Mouse (Mus musculus): ENCODE data around the gene Npb. TPM values are rescaled to one million over a fixed set of nuclear protein-coding genes. Genes with fewer than 3 reads are reported as not detected.
A peak's percentile ranks its signal among the peaks of the same experiment; 100 is the strongest.

The Npb gene
- polyA plus RNA-seq, 1 experiment = 2.5 TPM

DNA sequence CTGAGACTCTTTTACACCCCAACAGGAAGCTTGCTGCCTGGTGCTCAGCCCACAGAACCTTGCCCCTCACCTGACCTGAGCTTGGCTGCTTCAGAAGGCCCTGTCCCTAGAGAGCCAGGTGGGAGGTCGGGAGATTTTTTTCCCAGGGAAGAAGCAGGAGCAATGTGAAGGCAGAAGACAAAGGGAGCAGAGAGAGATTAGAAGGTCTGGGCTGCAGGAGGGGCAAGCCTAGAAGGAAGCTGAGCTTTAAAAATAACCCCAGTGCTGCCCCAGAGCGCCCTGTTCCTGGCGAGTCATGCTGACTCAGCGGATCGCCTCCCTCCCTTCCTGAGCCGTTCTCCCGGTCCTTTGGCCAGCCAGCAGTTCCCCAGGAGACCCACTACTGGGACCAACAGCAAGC, 21.6 kb downstream of the Npb start:
- peaks cover 31% of the 10 kb centered on the region for H3K4me1 ChIP-seq (ENCODE audit: control insufficient read depth, insufficient read depth, low read length)
- TF ChIP-seq CTCF (IDR thresholded peaks at IDR 0.05; ENCODE audit: insufficient read depth, low read length) = no peak
- WGBS = 25% methylated on average over 7 of the region's 7 CpGs
- no peak overlapping the region for H3K4me3 ChIP-seq (replicated peaks; ENCODE audit: extremely low read depth, low read depth, low read length)
- no peak for DNase-seq

DNA sequence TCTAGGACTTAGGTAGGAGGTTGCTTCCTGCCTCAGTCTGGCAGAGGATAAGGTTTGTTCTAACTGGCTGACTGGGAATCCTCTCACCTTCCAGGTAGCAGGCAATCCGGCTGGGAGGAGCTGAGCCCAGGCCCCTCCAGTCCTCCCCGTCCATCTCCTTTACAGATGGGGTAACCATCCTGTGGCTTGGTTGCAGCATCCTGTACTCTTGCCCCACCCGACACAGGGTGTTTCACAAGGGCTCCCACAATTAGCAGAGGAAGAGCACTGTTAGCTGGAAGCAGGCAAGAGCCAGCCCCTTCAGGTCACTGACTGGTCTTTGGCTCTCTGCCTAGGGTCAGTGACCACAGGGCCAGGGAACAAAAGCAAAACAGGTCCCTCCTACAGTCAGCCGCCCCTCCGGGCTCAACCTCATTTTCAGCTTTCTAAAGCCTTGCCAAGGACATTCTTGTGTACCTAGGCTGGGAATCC, 22.2 kb downstream of the Npb start:
- Histone ChIP-seq H3K4me3 (replicated peaks; ENCODE audit: extremely low read depth, low read depth, low read length) (no peak overlapping the region), H3K4me1 (ENCODE audit: control insufficient read depth, insufficient read depth, low read length) (peaks cover 27% of the 10 kb centered on the region)
- TF ChIP-seq CTCF (IDR thresholded peaks at IDR 0.05; ENCODE audit: insufficient read depth, low read length) = no peak
- peak; percentile 49 for DNase-seq
- WGBS = 23% methylated on average over 5 of the region's 5 CpGs

GRCm38 (mm10) chr11:120630881-120631725, 22.8 kb downstream of the Npb start:
- WGBS = 18% methylated on average over 7 of the region's 7 CpGs
- Histone ChIP-seq H3K4me1 (ENCODE audit: control insufficient read depth, insufficient read depth, low read length) (peaks cover 24% of the 10 kb centered on the region), H3K4me3 (replicated peaks; ENCODE audit: extremely low read depth, low read depth, low read length) (no peak overlapping the region)
- DNase-seq = no peak
- TF ChIP-seq POLR2A (IDR thresholded peaks at IDR 0.05; ENCODE audit: borderline replicate concordance, extremely low read depth, low read depth, low read length) (no peak), CTCF (IDR thresholded peaks at IDR 0.05; ENCODE audit: insufficient read depth, low read length) (no peak)

DNA sequence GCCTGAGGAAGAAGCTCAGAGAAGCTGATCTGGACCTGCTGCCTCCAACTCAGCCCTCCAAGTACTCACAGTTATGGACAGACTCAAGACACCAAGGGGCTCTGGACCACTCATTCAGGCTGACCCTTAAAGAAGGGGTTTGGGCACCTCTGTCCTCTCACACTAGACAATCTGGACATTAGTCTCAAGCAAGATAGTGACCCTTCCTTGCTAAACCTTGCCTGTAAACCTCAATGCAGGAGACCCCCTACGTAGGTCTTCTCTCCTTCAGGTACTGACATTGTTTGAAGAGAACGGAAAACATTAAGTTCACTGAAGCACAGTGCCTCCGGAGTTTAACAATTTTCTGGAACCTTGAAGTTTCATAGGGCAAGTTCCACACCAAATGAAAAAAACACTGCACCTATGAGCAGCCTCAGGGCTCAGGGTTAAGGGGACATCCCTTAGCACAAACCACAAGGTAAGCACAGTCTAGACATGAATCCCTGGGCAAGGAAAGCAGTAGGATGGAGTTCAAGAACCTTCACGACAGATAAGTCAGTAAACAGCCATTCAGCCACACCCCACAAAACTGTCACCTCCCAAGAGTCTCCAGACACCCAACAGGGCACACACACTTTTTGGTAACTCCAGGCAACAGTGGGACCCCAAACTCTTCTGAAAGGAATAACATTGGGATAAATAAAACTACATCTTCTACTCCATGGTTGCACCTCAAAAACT, 23.6 kb downstream of the Npb start:
- WGBS = 43% methylated on average over 4 of the region's 4 CpGs
- no peak for DNase-seq
- H3K4me3 ChIP-seq (replicated peaks; ENCODE audit: extremely low read depth, low read depth, low read length) = peak overlapping the region; percentile 89
- TF ChIP-seq CTCF (IDR thresholded peaks at IDR 0.05; ENCODE audit: insufficient read depth, low read length) (no peak), POLR2A (IDR thresholded peaks at IDR 0.05; ENCODE audit: borderline replicate concordance, extremely low read depth, low read depth, low read length) (no peak)
- peaks cover 24% of the 10 kb centered on the region for H3K4me1 ChIP-seq (ENCODE audit: control insufficient read depth, insufficient read depth, low read length)

DNA sequence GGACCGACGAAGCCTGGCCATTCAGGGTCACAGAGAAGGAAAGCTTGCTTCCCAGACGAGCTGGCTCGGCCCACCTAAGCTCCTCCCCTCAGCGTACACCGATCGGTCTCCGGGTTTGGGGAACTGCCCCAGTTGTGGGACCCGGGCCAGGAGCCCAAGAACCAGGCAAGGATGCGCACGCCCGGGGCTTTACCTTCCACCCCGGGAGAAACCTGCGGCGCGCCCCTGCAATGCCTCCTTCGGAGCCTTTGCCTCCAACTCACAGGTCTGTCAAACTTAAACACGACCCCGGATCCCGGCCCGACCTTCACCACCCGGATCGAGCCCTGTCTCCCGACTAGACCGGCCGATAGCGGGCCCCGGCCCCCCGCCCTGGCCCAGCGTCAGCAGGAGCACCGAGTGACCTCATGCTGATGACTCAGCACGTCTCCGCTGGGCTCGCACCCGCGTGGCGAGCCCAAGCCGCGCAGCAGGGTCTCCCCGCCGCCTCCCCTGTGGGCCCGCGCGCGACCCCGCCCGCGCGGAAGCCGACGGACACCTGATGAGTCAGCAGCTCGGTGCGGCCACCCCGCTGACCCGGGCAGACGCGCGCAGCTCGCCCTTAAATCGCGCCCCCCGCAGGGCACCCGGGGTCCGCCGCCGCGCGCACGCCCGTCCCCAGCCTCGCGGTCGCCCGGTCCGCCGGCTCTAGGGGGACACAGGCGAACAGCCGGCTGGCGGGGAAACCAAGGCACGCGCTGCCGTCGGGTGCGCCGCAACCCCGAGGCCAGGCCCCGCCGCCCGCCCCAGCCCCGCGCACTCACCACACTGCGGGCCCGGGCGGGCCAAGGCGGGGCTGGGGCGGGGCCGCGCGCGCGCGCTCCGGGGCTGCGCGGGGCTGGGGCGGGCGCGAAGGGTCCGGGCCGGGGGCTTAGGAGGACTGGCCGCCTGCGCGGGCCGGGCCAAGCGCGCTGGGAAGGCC, 24.6 kb downstream of the Npb start:
- under 1% methylated on average over 102 of the region's 116 CpGs for WGBS
- no peak for TF ChIP-seq CTCF (IDR thresholded peaks at IDR 0.05; ENCODE audit: insufficient read depth, low read length)
- 0 out of 2 replicates have a peak, but pooled peaks have one; percentile 22 for TF ChIP-seq POLR2A (IDR thresholded peaks at IDR 0.05; ENCODE audit: borderline replicate concordance, extremely low read depth, low read depth, low read length)
- Histone ChIP-seq H3K4me3 (replicated peaks; ENCODE audit: extremely low read depth, low read depth, low read length) (peak overlapping the region; percentile 89), H3K4me1 (ENCODE audit: control insufficient read depth, insufficient read depth, low read length) (peaks cover 24% of the 10 kb centered on the region)
- DNase-seq = peak; percentile 73

GRCm38 (mm10) chr11:120633520-120634343, 25.5 kb downstream of the Npb start, which contains the start of gene Mafg:
Gene Mafg (minus strand): TSS chr11:120633600.
- Histone ChIP-seq H3K4me3 (replicated peaks; ENCODE audit: extremely low read depth, low read depth, low read length) (peak within 1 kb of the TSS; percentile 89), H3K4me1 (ENCODE audit: control insufficient read depth, insufficient read depth, low read length) (peaks cover 24% of the 10 kb centered on the region)
- no peak for TF ChIP-seq CTCF (IDR thresholded peaks at IDR 0.05; ENCODE audit: insufficient read depth, low read length)
- peak; percentile 37; the same call in 1 of the 2 replicates for TF ChIP-seq POLR2A (IDR thresholded peaks at IDR 0.05; ENCODE audit: borderline replicate concordance, extremely low read depth, low read depth, low read length)
- 10% methylated on average over 58 of the region's 58 CpGs for WGBS
- peak; percentile 86 for DNase-seq

- TF ChIP-seq POLR2A (IDR thresholded peaks at IDR 0.05; ENCODE audit: borderline replicate concordance, extremely low read depth, low read depth, low read length) = no peak
- TF ChIP-seq CTCF (IDR thresholded peaks at IDR 0.05; ENCODE audit: insufficient read depth, low read length) = no peak
- DNase-seq = no peak
- Histone ChIP-seq H3K4me3 (replicated peaks; ENCODE audit: extremely low read depth, low read depth, low read length) (no peak overlapping the region), H3K4me1 (ENCODE audit: control insufficient read depth, insufficient read depth, low read length) (peaks cover 23% of the 10 kb centered on the region)
- 83% methylated on average over 5 of the region's 5 CpGs for WGBS
These were observed 26.5 kb downstream of the Npb start for GRCm38 (mm10) chr11:120634810-120635209.

- no peak for DNase-seq
- Histone ChIP-seq H3K4me3 (replicated peaks; ENCODE audit: extremely low read depth, low read depth, low read length) (no peak overlapping the region), H3K4me1 (ENCODE audit: control insufficient read depth, insufficient read depth, low read length) (0 out of 2 replicates have a peak, but pooled peaks cover 3% of the 10 kb centered on the region)
- TF ChIP-seq CTCF (IDR thresholded peaks at IDR 0.05; ENCODE audit: insufficient read depth, low read length) (no peak), POLR2A (IDR thresholded peaks at IDR 0.05; ENCODE audit: borderline replicate concordance, extremely low read depth, low read depth, low read length) (no peak)
- WGBS = 61% methylated on average over 9 of the region's 9 CpGs
These were observed 33.0 kb downstream of the Npb start for GRCm38 (mm10) chr11:120641255-120641654.

All from lung, adult 2 months (tissue).